Mouse (Mus musculus) intestine, postnatal 0 days (tissue): ENCODE data around the gene Zfp664. TPM values are rescaled to one million over a fixed set of nuclear protein-coding genes. Genes with fewer than 3 reads are reported as not detected.

Source experiments
- ATAC-seq: fragments of 200-750 bp; cut with Nextera tagmentation; 2 replicates; pipeline ENCODE4 v1.8.0; 2017; ENCODE audit warnings: mild to moderate bottlenecking, moderate TSS enrichment, moderate library complexity
- H3K27ac ChIP-seq: fragments of 300-500 bp; sonication (generic); 2 replicates; pipeline ENCODE4 v1.5.1; 2014; ENCODE audit warnings: mild to moderate bottlenecking, low read depth, low read length, moderate library complexity
- H3K27me3 ChIP-seq: fragments of 300-500 bp; sonication (generic); replicated peaks from 2 replicates; pipeline ENCODE4 v1.6.1; 2014; ENCODE audit warnings: low read length, mixed read lengths; ENCODE audit not compliant: control insufficient read depth, insufficient read depth
- H3K36me3 ChIP-seq: fragments of 300-500 bp; sonication (generic); 2 replicates; pipeline ENCODE4 v1.6.1; 2014; ENCODE audit warnings: mild to moderate bottlenecking, moderate library complexity; ENCODE audit not compliant: control insufficient read depth, insufficient read depth
- H3K4me1 ChIP-seq: fragments of 300-500 bp; sonication (generic); replicated peaks from 2 replicates; pipeline ENCODE4 v1.6.1; 2014; ENCODE audit warnings: antibody characterized with exemption, low read length, mixed read lengths; ENCODE audit not compliant: control insufficient read depth, insufficient read depth
- H3K4me2 ChIP-seq: fragments of 300-500 bp; sonication (generic); replicated peaks from 2 replicates; pipeline ENCODE4 v1.6.1; 2014; ENCODE audit warnings: low read depth, mild to moderate bottlenecking, moderate library complexity
- H3K4me3 ChIP-seq: fragments of 300-500 bp; sonication (generic); 2 replicates; pipeline ENCODE4 v1.5.1; 2014; ENCODE audit warnings: low read depth, low read length
- H3K9ac ChIP-seq: fragments of 300-500 bp; sonication (generic); 2 replicates; pipeline ENCODE4 v1.6.1; 2014; ENCODE audit warnings: mild to moderate bottlenecking, low read depth, low read length
- H3K9me3 ChIP-seq: fragments of 300-500 bp; sonication (generic); 2 replicates; pipeline ENCODE4 v1.6.1; 2016; ENCODE audit warnings: mixed run types; ENCODE audit not compliant: control insufficient read depth
- CTCF ChIP-seq: sonication (generic); IDR thresholded peaks from 2 replicates; pipeline ENCODE4 v1.5.1; 2016; ENCODE audit warnings: low read depth, mild to moderate bottlenecking, control low read depth, antibody characterized with exemption, moderate library complexity
- WGBS: fragments of 180-500 bp; shearing (Covaris S2); extraction: QIAGEN DNeasy Blood & Tissue Kit; methylation state at CpG from one replicate; pipeline ENCODE4 v1.1.7; 2014; 5-methylcytosine and 5-hydroxymethylcytosine counted together
- polyA plus RNA-seq: library from polyadenylated mRNA; unstranded; fragments of >200 nt; fragmentation: Nextera tagmentation; extraction: Ambion mirVana; gene quantifications from 2 replicates; pipeline ENCODE4 v1.2.1, GENCODE M21; 2015

Gene Zfp664
- polyA plus RNA-seq, 1 experiment from 2014 or later = 36.7 TPM

DNA sequence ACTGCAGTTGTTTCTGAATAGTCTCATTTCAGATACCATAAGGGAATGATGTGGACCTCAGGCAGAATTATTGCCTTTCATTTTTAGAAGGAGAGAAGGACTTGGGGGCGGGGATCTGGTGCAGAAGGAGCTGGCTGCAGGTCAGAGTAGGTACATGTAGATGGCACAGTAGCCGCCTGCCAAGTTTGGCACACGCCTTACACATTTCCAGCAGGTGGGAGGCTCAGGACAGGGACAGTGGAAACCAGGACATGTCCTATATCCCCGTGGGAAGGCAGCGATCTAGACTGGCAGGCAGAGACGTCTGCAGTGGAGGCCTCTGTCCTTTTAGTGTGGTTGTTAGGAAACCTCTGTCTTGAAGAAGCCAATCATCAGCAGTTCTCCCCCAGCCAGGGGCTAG is 17.3 kb downstream of the Zfp664 start:
- H3K36me3 ChIP-seq = peaks cover 19% of the 10 kb centered on the region
- no peak overlapping the region for H3K27ac ChIP-seq
- H3K4me1 ChIP-seq = 0 out of 2 replicates have a peak, but pooled peaks cover under 1% of the 10 kb centered on the region
- TF ChIP-seq CTCF = no peak
- WGBS = 83% methylated on average over 6 of the region's 6 CpGs
- no peaks in the 10 kb centered on the region for H3K27me3 ChIP-seq
- H3K9ac ChIP-seq = no peak overlapping the region
- no peak overlapping the region for H3K4me2 ChIP-seq
- ATAC-seq = no peak
- H3K4me3 ChIP-seq = no peak overlapping the region
- no peaks in the 10 kb centered on the region for H3K9me3 ChIP-seq

DNA sequence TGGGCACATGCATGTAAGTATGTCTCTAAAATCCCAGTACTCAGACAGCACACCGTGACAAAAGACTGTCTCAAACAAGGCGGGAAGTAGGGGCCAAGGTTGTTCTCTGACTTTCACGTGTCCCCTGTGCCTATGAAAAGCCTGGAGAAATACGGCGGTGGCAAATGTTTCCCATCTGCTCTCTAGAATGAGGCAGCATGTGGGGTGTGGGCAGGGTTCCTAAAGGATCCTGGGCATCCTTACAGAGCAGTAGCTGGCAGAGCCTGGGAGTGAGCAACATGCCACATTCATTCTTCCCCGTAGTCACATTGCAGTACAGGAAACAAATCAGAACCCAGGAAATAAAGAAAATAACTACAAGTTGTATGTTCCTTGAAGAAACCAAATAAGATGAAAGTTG is 21.4 kb downstream of the Zfp664 start:
- TF ChIP-seq CTCF = no peak
- no peaks in the 10 kb centered on the region for H3K27me3 ChIP-seq
- H3K4me2 ChIP-seq = no peak overlapping the region
- H3K36me3 ChIP-seq = peaks cover 44% of the 10 kb centered on the region
- no peak overlapping the region for H3K4me3 ChIP-seq
- no peak for ATAC-seq
- 90% methylated on average over 6 of the region's 6 CpGs for WGBS
- no peaks in the 10 kb centered on the region for H3K9me3 ChIP-seq
- no peak overlapping the region for H3K27ac ChIP-seq
- no peak overlapping the region for H3K9ac ChIP-seq
- H3K4me1 ChIP-seq = no peaks in the 10 kb centered on the region

DNA sequence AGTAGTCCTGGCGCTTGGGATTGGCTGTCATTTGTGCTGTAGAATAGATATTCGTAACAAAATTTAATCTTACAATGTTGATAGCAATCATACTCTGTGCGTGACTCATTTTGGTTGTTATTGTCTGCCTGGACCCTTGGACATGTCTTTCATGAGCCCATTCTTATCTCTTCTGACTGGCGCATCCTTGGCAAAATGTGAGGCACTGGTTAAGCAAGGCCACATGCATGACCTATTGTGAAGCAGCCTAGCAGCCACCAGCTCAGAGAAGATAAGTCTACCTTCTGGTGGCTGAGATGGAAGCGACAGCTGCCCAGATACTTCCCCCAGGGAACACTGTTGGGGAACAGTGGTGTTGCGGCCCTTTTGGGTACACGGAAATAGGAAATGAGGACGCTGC is 26.2 kb downstream of the Zfp664 start:
- H3K4me3 ChIP-seq = no peak overlapping the region
- no peaks in the 10 kb centered on the region for H3K27me3 ChIP-seq
- no peaks in the 10 kb centered on the region for H3K4me1 ChIP-seq
- no peak overlapping the region for H3K27ac ChIP-seq
- H3K36me3 ChIP-seq = peaks cover 43% of the 10 kb centered on the region
- no peak overlapping the region for H3K9ac ChIP-seq
- H3K9me3 ChIP-seq = no peaks in the 10 kb centered on the region
- no peak overlapping the region for H3K4me2 ChIP-seq
- 94% methylated on average over 8 of the region's 8 CpGs for WGBS
- ATAC-seq = no peak
- no peak for TF ChIP-seq CTCF

DNA sequence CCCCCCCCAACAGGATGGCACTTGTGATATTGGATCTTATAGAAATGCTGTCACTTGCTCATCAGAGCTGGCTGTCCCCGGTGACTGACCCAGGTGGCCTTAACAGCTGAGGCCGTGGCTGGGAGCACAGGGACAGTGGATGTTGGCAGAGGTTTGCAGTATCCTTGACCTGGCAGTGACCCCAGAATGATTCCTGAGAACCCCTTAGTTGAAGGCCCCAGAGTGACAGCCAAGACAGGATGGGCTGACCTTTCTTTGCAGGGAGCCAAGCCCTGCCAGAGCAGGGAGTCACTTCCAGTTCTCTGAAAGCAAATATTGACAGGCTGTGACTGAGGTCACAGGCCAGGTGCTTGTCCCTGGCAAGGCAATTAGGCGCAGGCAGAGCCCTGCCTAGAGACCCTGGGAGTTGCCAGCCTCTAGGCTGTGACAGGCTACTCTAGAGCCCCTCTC is 29.5 kb downstream of the Zfp664 start:
- H3K4me2 ChIP-seq = no peak overlapping the region
- peak; percentile 19; the same call in 1 of the 2 replicates for ATAC-seq
- no peaks in the 10 kb centered on the region for H3K27me3 ChIP-seq
- no peak overlapping the region for H3K9ac ChIP-seq
- no peaks in the 10 kb centered on the region for H3K9me3 ChIP-seq
- TF ChIP-seq CTCF = no peak
- H3K4me3 ChIP-seq = no peak overlapping the region
- no peak overlapping the region for H3K27ac ChIP-seq
- H3K36me3 ChIP-seq = peaks cover 15% of the 10 kb centered on the region
- H3K4me1 ChIP-seq = no peaks in the 10 kb centered on the region
- WGBS = 47% methylated on average over 3 of the region's 3 CpGs

DNA sequence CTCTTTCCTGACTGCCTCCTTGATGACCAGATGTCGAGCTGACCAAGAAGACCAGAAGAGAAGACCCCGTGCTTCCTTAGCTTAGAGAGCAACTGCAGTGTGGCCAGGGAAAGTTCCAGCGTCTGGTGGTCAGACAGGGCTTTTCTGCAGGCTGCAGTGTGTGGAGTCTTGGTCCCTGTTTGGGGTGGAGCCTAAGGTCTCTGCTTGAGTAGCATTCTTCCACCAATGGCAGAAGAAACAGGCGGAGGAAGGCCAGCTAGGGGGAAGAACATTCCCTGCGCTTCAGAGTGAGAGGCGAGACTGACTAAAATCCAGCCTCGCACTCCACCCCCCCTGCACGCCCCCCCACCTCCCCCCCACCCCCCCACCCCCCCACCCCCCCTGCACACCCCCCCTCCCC is 33.6 kb downstream of the Zfp664 start:
- Histone ChIP-seq H3K4me1 (0 out of 2 replicates have a peak, but pooled peaks cover 3% of the 10 kb centered on the region), H3K4me3 (no peak overlapping the region), H3K27me3 (no peaks in the 10 kb centered on the region), H3K9me3 (no peaks in the 10 kb centered on the region), H3K4me2 (no peak overlapping the region), H3K36me3 (no peaks in the 10 kb centered on the region), H3K9ac (no peak overlapping the region), H3K27ac (no peak overlapping the region)
- 47% methylated on average over 8 of the region's 8 CpGs for WGBS
- TF ChIP-seq CTCF = no peak
- ATAC-seq = no peak

DNA sequence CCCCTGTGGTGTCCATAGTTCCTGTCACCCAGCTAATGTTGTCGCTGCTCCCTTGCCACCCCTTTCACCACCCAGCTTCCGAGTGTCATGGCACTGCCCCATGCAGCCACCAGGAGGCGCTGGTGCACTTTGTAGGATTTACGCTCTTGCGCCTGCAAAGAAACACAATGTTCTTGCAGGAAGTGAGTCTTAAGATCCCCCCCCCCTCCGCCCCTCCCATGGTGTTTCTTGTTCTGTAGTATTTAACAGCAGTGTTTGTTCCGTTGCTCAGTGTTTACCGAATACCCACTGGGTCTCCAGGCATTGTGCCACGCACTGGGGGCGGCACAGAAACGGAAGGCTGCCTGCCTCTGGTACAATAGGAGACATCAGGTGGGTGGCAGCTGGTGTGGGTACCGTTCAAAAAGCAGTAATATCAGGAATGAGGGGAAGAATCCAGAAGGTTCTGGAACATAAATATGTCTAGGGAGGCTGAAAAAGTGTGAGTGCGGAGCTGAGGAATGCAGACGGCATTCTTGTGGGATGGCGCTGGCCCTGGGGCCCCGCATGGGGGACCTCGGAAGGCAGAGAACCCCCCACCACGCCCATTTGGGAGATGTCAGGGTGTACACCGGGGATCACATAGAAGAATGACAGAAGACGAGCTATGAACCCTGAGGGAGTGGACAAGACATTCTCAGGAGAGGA is 37.6 kb downstream of the Zfp664 start:
- peak overlapping the region; percentile 61 for H3K4me2 ChIP-seq
- peak; percentile 42 for ATAC-seq
- H3K9me3 ChIP-seq = no peaks in the 10 kb centered on the region
- TF ChIP-seq CTCF = peak; percentile 100
- H3K4me1 ChIP-seq = 0 out of 2 replicates have a peak, but pooled peaks cover 3% of the 10 kb centered on the region
- WGBS = 18% methylated on average over 20 of the region's 20 CpGs
- H3K36me3 ChIP-seq = no peaks in the 10 kb centered on the region
- H3K27ac ChIP-seq = no peak overlapping the region
- no peaks in the 10 kb centered on the region for H3K27me3 ChIP-seq
- H3K9ac ChIP-seq = no peak overlapping the region
- peak overlapping the region; percentile 23; the same call in 1 of the 2 replicates for H3K4me3 ChIP-seq
